Mouse (Mus musculus) ovary, adult 2 months (tissue): ENCODE data around the gene Micall1. TPM values are rescaled to one million over a fixed set of nuclear protein-coding genes. Genes with fewer than 3 reads are reported as not detected.

Experiments used
- polyA plus RNA-seq: library from polyadenylated mRNA; depleted of rRNA; stranded (reverse); fragments of >200 nt; gene quantifications from 2 replicates; pipeline ENCODE4 v1.2.3, GENCODE M21; 2012; rRNA removed

Micall1 gene
- polyA plus RNA-seq: 46.7 and 50.8 TPM in 2 replicates

DNA sequence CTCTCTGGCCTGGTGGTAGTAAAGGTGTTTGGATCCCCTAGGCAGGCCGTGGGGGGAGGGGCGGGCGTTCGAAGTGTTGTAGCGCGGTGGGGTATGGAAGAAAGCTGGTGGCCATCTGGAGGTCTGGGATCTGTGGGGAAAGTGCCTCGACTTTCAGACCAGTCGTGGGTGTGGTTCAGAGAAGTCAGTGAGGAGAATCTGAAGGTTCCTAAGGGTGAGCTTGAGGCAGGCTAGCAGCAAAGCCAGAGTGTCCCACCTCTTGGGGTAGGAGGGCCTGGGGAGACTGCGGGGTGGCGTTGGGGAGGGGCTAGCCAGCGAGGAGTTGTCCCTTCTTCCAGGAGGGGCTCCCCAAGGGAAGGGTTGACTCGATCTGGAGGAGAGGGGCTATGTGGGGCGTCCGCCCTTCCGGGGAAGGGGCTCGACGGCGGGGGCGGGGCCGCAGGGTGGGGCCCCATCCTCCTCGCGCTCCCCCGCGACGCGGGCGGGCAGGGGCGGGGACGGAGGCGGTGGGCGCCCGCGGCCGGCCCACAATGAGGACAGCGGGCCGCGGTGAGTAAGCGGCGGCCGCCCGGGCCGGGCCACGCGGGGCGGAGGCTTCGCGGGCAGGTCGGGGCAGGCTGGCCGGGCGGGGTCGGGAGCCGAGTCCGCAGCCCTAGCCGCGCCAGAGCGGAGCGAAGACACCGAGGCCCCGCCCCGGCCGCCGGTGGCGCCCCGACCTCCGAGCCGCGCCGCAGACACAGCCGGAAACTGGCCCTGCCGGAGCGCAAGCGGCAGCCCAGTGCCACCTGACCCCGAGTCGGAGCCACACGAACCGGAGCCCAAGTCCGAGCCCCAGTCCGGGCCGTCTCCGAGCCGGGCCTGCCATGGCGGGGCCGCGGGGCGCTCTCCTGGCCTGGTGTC lies at the start of gene Micall1:
Gene Micall1, plus strand, starts transcription at position 478 of the 900 bp plus-strand sequence.

DNA sequence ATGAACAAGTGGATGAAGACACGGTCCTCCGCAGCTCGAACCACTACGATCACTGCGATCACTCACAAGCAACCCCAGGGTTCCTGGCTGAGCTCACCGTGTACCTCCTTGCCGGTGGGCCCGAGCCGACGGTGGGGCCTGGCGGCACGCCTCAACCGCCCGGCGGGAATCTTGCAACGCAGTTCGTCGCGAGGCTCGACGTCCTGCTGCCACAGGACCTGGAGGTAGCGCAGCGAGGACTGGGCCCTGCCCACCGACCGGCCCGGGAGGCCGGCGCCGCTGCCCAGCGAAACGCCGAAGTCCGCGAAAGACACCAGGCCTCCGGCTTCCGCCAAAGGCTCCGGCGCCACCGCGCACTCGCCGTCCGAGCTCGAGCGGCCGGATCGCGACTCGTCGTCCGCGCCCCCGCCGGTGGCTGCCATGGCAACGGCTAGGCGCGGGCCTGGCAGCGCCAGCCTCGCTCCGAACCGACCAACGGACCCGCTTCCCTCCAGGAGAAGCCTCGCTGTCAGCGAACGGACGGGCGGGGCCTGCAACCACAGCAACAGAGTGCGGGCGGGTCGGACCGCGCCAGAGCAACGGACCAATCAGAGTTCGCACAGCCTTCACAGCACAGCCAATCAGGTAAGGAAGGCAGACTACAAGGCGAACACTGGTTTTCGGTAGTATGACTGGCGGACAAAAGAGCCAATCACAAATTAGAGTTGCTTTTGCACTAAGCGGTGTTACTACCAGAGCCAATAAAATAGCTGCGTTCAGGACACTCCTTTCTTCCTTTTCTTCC lies 46.1 kb upstream of the Micall1 start, which contains the start of gene Ankrd54:
Gene Ankrd54, minus strand, starts transcription at position 518 of the 784 bp plus-strand sequence.

DNA sequence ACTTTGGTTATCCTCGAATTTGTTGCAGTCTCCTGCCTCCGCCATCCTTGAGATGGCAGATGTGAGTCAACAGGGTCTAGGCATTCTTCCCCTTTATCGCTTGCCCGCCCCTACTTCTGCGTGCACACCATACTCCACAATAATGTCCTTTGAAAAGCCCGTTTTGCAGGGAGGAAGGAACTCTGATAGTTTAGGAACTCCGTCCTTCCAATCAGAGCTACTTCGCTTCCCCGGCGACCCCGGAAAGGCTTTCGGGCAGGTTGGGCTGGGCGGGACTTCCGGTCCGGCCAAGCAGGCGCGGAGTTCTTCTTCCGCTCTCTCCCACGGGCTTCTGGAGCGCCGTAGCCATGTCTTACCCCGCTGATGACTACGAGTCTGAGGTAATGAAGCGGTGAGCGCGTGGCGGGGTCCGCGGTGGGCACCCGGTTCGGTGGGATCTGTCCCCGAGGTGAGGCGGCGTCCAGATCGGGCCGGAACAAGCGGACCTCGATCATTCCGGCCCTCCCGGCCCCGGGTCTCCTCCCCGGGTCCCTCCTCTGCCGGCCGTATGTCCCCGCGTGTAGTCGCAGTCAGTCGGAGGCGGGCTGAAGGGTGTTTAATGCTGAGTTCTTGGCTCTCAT lies 33.7 kb upstream of the Micall1 start, which contains the start of gene Eif3l:
Gene Eif3l, plus strand, starts transcription at position 267 of the 620 bp plus-strand sequence.

GRCm38 (mm10) chr15:79140866-79141565 lies 32.3 kb downstream of the Micall1 start, which contains the start of the genes Polr2f and 1700088E04Rik:
Gene Polr2f (plus strand): TSS chr15:79141009.
Gene 1700088E04Rik (minus strand): TSS chr15:79141253.

GRCm38 (mm10) chr15:79165140-79165539 lies 56.4 kb downstream of the Micall1 start, which contains the start of gene Sox10:
Gene Sox10 (minus strand): TSS chr15:79165240.

Other genes with a start within 250 kb of the Micall1 start
- 103 and 120 TPM in 2 replicates for gene Gga1, start 231.7 kb upstream of the Micall1 start, polyA plus RNA-seq
- 0.07 and 0.26 TPM in 2 replicates for gene Gm49510, start 209.2 kb upstream of the Micall1 start, polyA plus RNA-seq
- gene Sh3bp1, start 209.1 kb upstream of the Micall1 start, polyA plus RNA-seq: 93.4 and 135 TPM in 2 replicates
- 22.4 and 31.3 TPM in 2 replicates for gene Pdxp, start 195.0 kb upstream of the Micall1 start, polyA plus RNA-seq
- gene Lgals1, start 182.2 kb upstream of the Micall1 start, polyA plus RNA-seq: 549 and 769 TPM in 2 replicates
- gene Nol12, start 174.0 kb upstream of the Micall1 start, polyA plus RNA-seq: 27.1 and 31.5 TPM in 2 replicates
- 107 and 117 TPM in 2 replicates for gene Triobp, start 161.2 kb upstream of the Micall1 start, polyA plus RNA-seq
- gene H1f0, start 80.4 kb upstream of the Micall1 start, polyA plus RNA-seq: 134 and 223 TPM in 2 replicates
- gene Galr3, start 67.0 kb upstream of the Micall1 start, polyA plus RNA-seq: 2.7 and 3.4 TPM in 2 replicates
- gene Ankrd54, start 46.0 kb upstream of the Micall1 start, polyA plus RNA-seq: 95.6 and 99.9 TPM in 2 replicates
- 207 and 263 TPM in 2 replicates for gene Eif3l, start 33.7 kb upstream of the Micall1 start, polyA plus RNA-seq
- gene Polr2f, start 32.1 kb downstream of the Micall1 start, polyA plus RNA-seq: 46.6 and 52.7 TPM in 2 replicates
- 14.3 and 22.3 TPM in 2 replicates for gene 1700088E04Rik, start 32.4 kb downstream of the Micall1 start, polyA plus RNA-seq
- gene Sox10, start 56.3 kb downstream of the Micall1 start, polyA plus RNA-seq: 0.70 and 1.3 TPM in 2 replicates
- gene Pick1, start 120.3 kb downstream of the Micall1 start, polyA plus RNA-seq: 36.5 and 39.2 TPM in 2 replicates
- gene Gm49486, start 120.5 kb downstream of the Micall1 start, polyA plus RNA-seq: 0.23 TPM in 1 of 2 replicates, not detected in the other
- 0.11 and 0.70 TPM in 2 replicates for gene Slc16a8, start 145.9 kb downstream of the Micall1 start, polyA plus RNA-seq
- 7.3 and 9.0 TPM in 2 replicates for gene Baiap2l2, start 176.6 kb downstream of the Micall1 start, polyA plus RNA-seq
- gene Pla2g6, start 219.5 kb downstream of the Micall1 start, polyA plus RNA-seq: 64.3 and 68.4 TPM in 2 replicates
- gene Maff, start 237.7 kb downstream of the Micall1 start, polyA plus RNA-seq: 8.4 and 16.0 TPM in 2 replicates